Mouse (Mus musculus) liver, adult 2 months (tissue): Measurements from ENCODE around the gene Dapk1.

Experiments
- CTCF ChIP-seq: fragments of 200-500 bp; IDR thresholded peaks from 2 replicates; pipeline ENCODE4 v1.5.1; 2011; ENCODE audit warnings: low read depth, low read length, control low read depth
- POLR2A ChIP-seq: fragments of 200-500 bp; IDR thresholded peaks from 2 replicates; pipeline ENCODE4 v1.6.1; 2011; ENCODE audit warnings: low read length, control low read depth; ENCODE audit not compliant: insufficient read depth; ENCODE audit errors: extremely low read depth

GRCm38 (mm10) chr13:60573971-60574370 is 27.8 kb upstream of the Dapk1 start:
- TF ChIP-seq CTCF (no peak), POLR2A (no peak)
